Mouse (Mus musculus) gonadal fat pad, adult 2 months (tissue): ENCODE measurements around the gene Pts. TPM values are rescaled to one million over a fixed set of nuclear protein-coding genes. Genes with fewer than 3 reads are reported as not detected.
A peak's percentile ranks its signal among the peaks of the same experiment; 100 is the strongest.

Experiments used
- DNase-seq: peaks from one replicate; pipeline ENCODE4 v3.0.0-alpha.2; 2012; ENCODE audit warnings: low read depth
- polyA plus RNA-seq: library from polyadenylated mRNA; depleted of rRNA; stranded (reverse); fragments of >200 nt; gene quantifications from 2 replicates; pipeline ENCODE4 v1.2.3, GENCODE M21; 2012

Pts gene
- polyA plus RNA-seq, 1 experiment, result 51.6 TPM

GRCm38 (mm10) chr9:50533328-50533727 lies 4.8 kb upstream of the Pts start:
- DNase-seq, result no peak

GRCm38 (mm10) chr9:50530890-50531289 lies 2.4 kb upstream of the Pts start:
- no peak for DNase-seq

DNA sequence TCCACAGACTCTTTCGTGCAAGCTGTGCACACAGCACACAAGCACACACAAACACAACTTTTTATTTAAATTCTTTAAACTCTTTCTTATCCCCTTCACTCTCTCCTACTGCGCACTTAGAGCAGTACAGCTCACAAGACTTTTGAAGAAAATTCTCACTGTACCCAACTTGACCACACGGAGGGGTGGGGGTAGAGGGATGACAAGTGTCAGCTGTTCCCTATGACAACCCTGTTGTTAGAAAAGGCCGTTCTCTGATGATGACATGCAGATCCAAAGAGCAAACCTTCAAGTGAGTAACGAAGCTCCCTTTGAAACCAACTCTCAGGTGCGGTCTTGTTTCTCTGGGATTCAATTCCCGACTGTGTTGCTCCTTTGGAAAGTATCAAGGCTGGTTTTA lies 664 bp downstream of the Pts start:
- DNase-seq, result no peak

DNA sequence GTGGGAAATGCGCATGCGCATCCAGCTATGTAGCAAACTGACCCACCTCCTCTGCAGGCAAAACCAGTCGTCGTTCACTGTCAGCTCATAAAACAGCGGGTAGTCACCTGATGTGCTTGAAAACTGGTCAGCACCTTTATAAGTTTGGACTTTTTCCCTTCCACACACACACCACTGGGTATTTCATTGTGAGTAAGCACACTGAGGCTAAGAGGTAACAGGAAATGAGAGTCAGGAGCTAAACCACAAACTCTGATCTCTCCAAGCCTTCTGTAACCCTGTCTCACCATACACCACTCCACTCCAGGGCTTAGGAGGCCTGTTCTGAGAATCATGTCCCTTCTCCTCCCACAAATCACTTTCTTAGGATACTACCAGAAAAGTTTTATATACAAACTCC lies 2.9 kb downstream of the Pts start:
- no peak for DNase-seq

- no peak for DNase-seq
Observed at GRCm38 (mm10) chr9:50524936-50525335, 3.6 kb downstream of the Pts start.

DNA sequence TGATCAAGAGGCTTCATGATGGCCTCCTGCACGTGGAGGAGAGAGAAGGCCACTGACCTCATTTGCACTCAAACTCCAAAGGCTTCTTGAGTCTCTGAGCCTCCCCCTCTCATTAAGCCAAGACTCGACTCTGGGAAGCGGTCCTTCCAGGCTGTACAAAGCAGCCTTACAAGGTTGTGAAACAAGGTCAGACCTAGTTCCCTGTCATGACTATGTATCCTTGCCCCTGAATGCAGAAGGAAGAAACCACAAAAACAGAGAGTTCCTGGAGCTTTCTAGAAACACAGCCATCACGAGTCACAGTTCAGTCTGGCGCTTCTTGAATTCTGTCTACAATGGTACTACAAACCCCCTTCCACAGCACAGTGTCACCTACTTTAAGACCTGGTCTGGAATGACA lies 6.0 kb downstream of the Pts start:
- DNase-seq, result no peak

- DNase-seq, result no peak
Observed at GRCm38 (mm10) chr9:50521562-50521961, 7.0 kb downstream of the Pts start.

DNA sequence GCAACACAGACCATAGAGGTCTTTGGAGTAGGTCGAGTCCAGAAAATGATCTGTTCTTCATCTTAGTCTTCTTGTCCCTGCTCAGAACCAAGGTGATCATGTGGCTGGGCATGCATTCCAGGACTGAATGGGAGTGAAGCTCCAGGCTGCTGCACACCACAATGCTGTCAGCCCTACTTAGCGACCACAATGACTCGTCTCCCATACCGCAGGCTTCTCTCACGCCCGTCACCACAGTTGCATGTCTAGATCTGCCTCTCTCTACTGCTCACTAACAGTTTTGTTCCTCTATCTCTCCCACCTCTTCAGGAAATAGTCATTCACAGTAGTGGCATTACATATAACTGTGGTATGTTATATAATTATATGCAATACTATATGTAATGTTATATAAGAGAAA lies 7.8 kb downstream of the Pts start:
- no peak for DNase-seq

- DNase-seq, result no peak
Observed at GRCm38 (mm10) chr9:50518781-50519180, 9.7 kb downstream of the Pts start.

GRCm38 (mm10) chr9:50515462-50515861 lies 13.1 kb downstream of the Pts start:
- DNase-seq, result no peak

DNA sequence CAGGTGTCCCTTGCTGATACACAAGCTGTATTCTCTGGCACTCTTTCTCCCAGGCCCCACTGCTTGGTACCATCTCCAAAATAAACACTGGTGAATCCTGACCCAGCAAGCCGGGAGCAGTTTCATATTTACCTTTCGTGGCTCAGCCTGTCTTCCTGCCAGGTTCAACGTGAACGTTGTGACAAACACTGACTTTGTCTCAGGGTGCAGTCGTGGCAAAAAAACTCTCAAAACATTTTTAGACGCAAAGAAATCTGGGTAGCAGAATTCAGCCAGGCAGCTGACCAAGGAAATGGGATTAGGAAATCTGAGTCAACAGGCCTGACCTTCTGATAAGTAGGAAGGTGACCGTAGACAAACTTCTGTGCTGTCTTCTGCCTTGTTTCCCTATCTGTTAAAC lies 21.0 kb downstream of the Pts start:
- DNase-seq, result peak; percentile 85

- DNase-seq, result no peak
Observed at GRCm38 (mm10) chr9:50505405-50505804, 23.1 kb downstream of the Pts start.

DNA sequence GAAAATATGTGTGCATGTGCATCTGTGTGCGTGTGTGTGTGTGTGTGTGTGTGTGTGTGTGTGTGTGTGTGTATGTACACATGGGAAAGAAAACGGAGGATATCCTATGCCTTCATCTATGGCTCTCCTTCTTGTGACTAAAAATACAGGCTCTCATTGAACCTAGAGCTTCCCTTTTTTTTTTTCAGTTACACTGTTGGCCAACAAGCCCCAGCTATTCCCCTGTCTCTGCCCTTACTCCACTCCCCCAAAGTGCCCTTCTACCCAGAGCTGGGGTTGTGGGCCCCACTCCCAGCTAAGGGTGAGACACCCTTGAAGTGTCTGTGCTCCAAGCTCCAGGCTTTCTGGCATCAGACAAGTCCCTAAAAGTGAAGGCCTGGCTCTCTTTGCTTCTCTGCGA lies 25.6 kb downstream of the Pts start:
- DNase-seq, result no peak

DNA sequence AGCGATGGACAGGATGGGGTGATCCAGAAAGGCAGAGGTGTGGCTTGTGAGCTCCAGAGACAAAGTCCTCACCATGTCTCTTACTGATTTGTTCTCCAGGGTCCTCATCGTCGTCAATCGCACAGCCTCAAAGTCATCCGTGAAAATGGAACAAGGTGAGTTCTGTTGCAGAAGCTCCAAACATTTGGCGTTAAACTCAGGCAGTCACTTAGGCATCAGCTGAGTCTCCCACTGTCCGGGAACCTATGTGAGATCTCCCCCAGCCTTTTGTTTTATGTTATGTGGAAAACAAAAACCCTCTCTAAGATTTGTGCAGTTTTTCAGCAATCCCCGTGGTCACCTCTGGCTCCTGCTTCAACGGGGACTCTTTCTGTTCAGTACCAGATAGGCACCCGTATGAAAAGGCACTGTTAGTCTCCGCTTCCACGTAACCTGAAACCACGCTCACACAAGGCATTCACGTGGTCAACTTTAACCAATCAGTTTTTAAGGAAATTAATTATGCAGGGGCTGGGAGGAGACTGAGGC lies 27.5 kb downstream of the Pts start:
- no peak for DNase-seq

DNA sequence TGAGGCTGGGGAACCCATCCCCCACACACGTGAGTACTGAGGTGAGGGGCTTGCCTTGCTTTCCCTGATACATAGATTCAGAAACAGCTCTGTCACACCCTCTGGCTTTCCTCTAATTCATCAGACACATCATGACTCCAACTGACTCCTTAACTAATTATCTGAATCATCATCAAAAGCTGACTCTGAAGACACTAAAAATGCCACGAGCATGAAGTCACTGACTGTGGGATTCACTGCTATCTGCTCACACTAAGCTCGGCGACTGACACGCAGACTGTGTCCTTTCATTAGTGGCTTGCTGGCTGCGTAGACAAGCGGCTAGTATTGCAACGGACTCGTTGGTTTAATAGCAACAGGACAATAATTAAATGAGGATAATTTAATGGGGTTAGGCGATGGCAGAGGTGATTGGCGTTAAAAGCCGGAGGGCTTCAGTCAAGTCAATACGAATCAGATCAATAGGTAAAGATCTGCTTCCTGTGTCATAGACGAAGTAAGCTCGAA lies 28.0 kb downstream of the Pts start:
- no peak for DNase-seq

DNA sequence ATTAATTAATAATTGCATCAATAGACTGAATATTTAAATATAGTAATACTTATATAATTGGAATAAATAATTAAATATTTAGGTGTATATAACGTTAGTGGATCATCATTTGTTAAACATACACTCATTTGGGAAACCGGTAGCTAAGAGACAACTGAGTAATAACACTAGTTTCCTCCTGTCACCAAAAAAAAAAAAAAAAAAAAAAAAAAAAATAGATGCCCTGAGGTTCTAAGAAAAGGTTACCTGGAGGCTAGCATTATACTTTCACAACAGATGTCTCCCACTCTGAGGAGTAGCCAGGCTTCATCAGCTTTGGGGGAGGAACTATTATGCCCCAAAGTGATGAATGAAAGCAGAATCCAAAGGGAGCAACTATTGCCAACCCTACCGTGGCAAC lies 28.7 kb downstream of the Pts start:
- DNase-seq, result no peak

GRCm38 (mm10) chr9:50498815-50499214 lies 29.7 kb downstream of the Pts start:
- DNase-seq, result no peak

GRCm38 (mm10) chr9:50497536-50497935 lies 31.0 kb downstream of the Pts start:
- no peak for DNase-seq

GRCm38 (mm10) chr9:50497076-50497475 lies 31.4 kb downstream of the Pts start:
- DNase-seq, result no peak

DNA sequence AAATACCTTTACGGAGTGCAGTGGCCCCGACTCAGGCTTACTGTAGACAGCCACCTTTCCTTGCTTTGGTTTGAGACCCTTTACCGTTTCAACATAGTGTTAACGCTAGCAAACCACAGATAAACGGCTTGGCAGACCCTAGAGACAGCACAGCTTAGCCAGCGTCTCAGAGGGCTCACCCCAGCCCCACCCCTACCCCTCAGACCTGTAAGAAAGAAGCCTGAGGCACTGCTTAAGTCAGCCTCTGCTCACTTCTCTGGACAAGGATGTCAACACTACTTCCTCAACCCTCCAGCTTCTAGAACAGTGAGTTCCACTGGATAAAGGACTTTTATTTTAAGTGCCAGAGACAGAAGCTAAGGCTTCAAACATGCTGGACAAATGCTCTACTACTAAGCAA lies 32.0 kb downstream of the Pts start:
- no peak for DNase-seq

- no peak for DNase-seq
Observed at GRCm38 (mm10) chr9:50496151-50496505, 32.4 kb downstream of the Pts start.

GRCm38 (mm10) chr9:50495405-50496150 lies 32.9 kb downstream of the Pts start:
- DNase-seq, result no peak

DNA sequence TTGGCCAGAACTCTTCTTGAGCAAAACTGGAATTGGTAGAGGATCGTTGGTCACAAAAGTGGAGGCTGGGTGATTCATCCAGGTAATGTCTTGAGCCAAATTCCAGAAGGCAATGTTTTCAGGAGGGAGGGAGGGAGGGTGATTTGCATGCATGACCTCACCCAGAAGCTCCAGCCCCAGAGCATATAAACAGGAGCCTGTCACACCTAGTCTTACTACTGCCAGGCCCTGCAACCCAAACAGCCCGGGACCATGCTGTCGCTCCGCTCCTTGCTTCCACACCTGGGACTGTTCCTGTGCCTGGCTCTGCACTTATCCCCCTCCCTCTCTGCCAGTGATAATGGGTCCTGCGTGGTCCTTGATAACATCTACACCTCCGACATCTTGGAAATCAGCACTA lies 34.2 kb downstream of the Pts start, which contains the start of gene Plet1:
Plet1 (plus strand) TSS at position 215 of the 400 bp plus-strand sequence.
- DNase-seq, result no peak

DNA sequence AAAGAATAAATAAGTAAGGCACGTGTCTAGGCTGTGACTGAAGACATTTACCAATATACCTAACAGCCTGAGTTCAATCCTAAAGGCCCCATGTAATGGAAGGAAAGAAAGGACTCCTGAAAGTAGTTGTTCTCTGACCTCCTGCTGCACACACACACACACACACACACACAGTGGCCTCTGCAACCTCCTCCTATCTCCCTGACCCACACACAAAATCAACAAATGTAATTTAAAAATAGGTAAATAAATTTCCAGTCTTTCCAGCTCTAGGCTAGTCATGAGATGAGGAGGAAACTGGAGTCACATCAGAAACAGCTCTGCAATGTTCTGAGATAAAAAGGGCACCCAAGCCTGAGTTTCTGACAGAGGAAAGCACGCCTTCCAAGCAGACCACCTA lies 34.7 kb downstream of the Pts start:
- no peak for DNase-seq
